In genomic region chr17:41264512-41265222, GRCm38 (mm10) we compare ENCODE assay signal across 21 mouse cellular contexts.
A peak's percentile ranks its signal among the peaks of the same experiment; 100 is the strongest.
DNase-seq lines count a peak whose midpoint lies in the region; ATAC-seq and TF ChIP-seq lines count a peak whose summit lies in the region.
"Had no signal": no experiment of that assay in that cellular context is flagged by ENCODE, and none has a peak within 500 bp of the region (broad histone marks: within the 10 kb centered on the region; RNA-seq: fewer than 3 reads in every experiment).

No protein-coding gene starts in this region.

- no peak for TF ChIP-seq CTCF in brain, embryonic 14.5 days (IDR thresholded peaks at IDR 0.05; ENCODE audit: borderline replicate concordance, extremely low read depth, insufficient read depth, insufficient read length)

- H3K4me2 ChIP-seq in hindbrain, embryonic 16.5 days (ENCODE audit: low read length), result no peak overlapping the region
- no peak overlapping the region for H3K4me2 ChIP-seq in hindbrain, embryonic 14.5 days (replicated peaks)
- no peak overlapping the region for H3K4me2 ChIP-seq in forebrain, embryonic 16.5 days (ENCODE audit: low read length)
- H3K4me2 ChIP-seq: heart, embryonic 12.5 days; hindbrain, embryonic 15.5 days had no signal

- H3K4me1 ChIP-seq in hindbrain, embryonic 16.5 days (ENCODE audit: control insufficient read depth, insufficient read depth, low read depth, low read length), result no peaks in the 10 kb centered on the region
- no peaks in the 10 kb centered on the region for H3K4me1 ChIP-seq in hindbrain, embryonic 14.5 days (replicated peaks; ENCODE audit: control insufficient read depth, insufficient read depth, low read length)
- H3K4me1 ChIP-seq in forebrain, embryonic 16.5 days (replicated peaks; ENCODE audit: control insufficient read depth, insufficient read depth, low read length), result no peaks in the 10 kb centered on the region
- H3K4me1 ChIP-seq: embryonic facial prominence, embryonic 10.5 days; heart, embryonic 12.5 days; hindbrain, embryonic 10.5 days; hindbrain, embryonic 15.5 days had no signal

- no peak overlapping the region for H3K27ac ChIP-seq in hindbrain, embryonic 16.5 days (ENCODE audit: low read depth, low read length)
- no peak overlapping the region for H3K27ac ChIP-seq in hindbrain, embryonic 14.5 days
- no peak overlapping the region for H3K27ac ChIP-seq in forebrain, embryonic 16.5 days (ENCODE audit: low read length)
- H3K27ac ChIP-seq: embryonic facial prominence, embryonic 10.5 days; hindbrain, embryonic 10.5 days; hindbrain, embryonic 15.5 days had no signal

- no peak for DNase-seq in hindbrain, embryonic 14.5 days (ENCODE audit: low spot score)
- peak; percentile 28 for DNase-seq in R1 (ENCODE audit: low read depth, low spot score)
- peak; percentile 58 for DNase-seq in brain, embryonic 14.5 days (ENCODE audit: low read depth)
- no peak for DNase-seq in ovary, adult 18-20 months (ENCODE audit: low spot score)
- DNase-seq in adrenal gland, postnatal 4 days (ENCODE audit: low spot score in 2 of 2), result no peak
- DNase-seq: adrenal gland, adult 2 months; adrenal gland, postnatal 25 days; cerebellum, adult 18-20 months; cerebellum, adult 9-11 months; cerebellum, postnatal 36 days; gastrocnemius, postnatal 14 days had no signal

- 0 out of 2 replicates have a peak, but pooled peaks have one; percentile 52 for ATAC-seq in hindbrain, embryonic 16.5 days
- no peak; the same call in 1 of the 2 replicates for ATAC-seq in hindbrain, embryonic 14.5 days (ENCODE audit: low FRiP score)
- ATAC-seq in forebrain, embryonic 16.5 days, result peak; percentile 93
- ATAC-seq: inflammation-experienced regulatory T-cells, adult 6 months; intestine, postnatal 0 days; Patski had no signal

- WGBS in hindbrain, embryonic 16.5 days, result 66% methylated on average over 4 of the region's 4 CpGs
- WGBS in hindbrain, embryonic 14.5 days, result 57% methylated on average over 4 of the region's 4 CpGs
- 40% methylated on average over 4 of the region's 4 CpGs for WGBS in forebrain, embryonic 16.5 days

- H3K4me3 ChIP-seq in hindbrain, embryonic 16.5 days (ENCODE audit: low read length), result no peak overlapping the region
- H3K4me3 ChIP-seq in hindbrain, embryonic 14.5 days (replicated peaks; ENCODE audit: low read length), result no peak overlapping the region
- H3K4me3 ChIP-seq in forebrain, embryonic 16.5 days (replicated peaks; ENCODE audit: low read length), result no peak overlapping the region
- H3K4me3 ChIP-seq: embryonic facial prominence, embryonic 10.5 days; heart, embryonic 12.5 days; hindbrain, embryonic 10.5 days; hindbrain, embryonic 15.5 days had no signal

- H3K9me3 ChIP-seq in hindbrain, embryonic 16.5 days (ENCODE audit: control insufficient read depth, low read length), result no peaks in the 10 kb centered on the region
- H3K9me3 ChIP-seq in hindbrain, embryonic 14.5 days (ENCODE audit: control insufficient read depth, low read length), result no peaks in the 10 kb centered on the region
- no peaks in the 10 kb centered on the region for H3K9me3 ChIP-seq in forebrain, embryonic 16.5 days (ENCODE audit: control insufficient read depth, low read length)
- H3K9me3 ChIP-seq: embryonic facial prominence, embryonic 10.5 days; heart, embryonic 12.5 days; hindbrain, embryonic 10.5 days; hindbrain, embryonic 15.5 days had no signal

- no peaks in the 10 kb centered on the region for H3K36me3 ChIP-seq in hindbrain, embryonic 16.5 days (ENCODE audit: control insufficient read depth, insufficient read depth, low read length)
- H3K36me3 ChIP-seq in hindbrain, embryonic 14.5 days (replicated peaks; ENCODE audit: control insufficient read depth, insufficient read depth), result no peaks in the 10 kb centered on the region
- H3K36me3 ChIP-seq in forebrain, embryonic 16.5 days (ENCODE audit: control insufficient read depth, insufficient read depth), result no peaks in the 10 kb centered on the region
- H3K36me3 ChIP-seq: embryonic facial prominence, embryonic 10.5 days; heart, embryonic 12.5 days; hindbrain, embryonic 10.5 days; hindbrain, embryonic 15.5 days had no signal

- no peak for TF ChIP-seq POLR2A in brain, embryonic 14.5 days (IDR thresholded peaks at IDR 0.05; ENCODE audit: borderline replicate concordance, extremely low read depth, insufficient read depth, insufficient read length, poor library complexity, severe bottlenecking)

- no peaks in the 10 kb centered on the region for H3K27me3 ChIP-seq in hindbrain, embryonic 16.5 days (replicated peaks; ENCODE audit: control insufficient read depth, insufficient read depth, low read length)
- H3K27me3 ChIP-seq in hindbrain, embryonic 14.5 days (ENCODE audit: control insufficient read depth, insufficient read depth, low read length), result no peaks in the 10 kb centered on the region
- H3K27me3 ChIP-seq in forebrain, embryonic 16.5 days (replicated peaks; ENCODE audit: control insufficient read depth, insufficient read depth, low read length), result no peaks in the 10 kb centered on the region
- H3K27me3 ChIP-seq: CH12.LX; heart, embryonic 12.5 days; hindbrain, embryonic 15.5 days; Patski had no signal

- no peak overlapping the region for H3K9ac ChIP-seq in hindbrain, embryonic 16.5 days (ENCODE audit: low read depth, low read length)
- H3K9ac ChIP-seq in hindbrain, embryonic 14.5 days, result no peak overlapping the region
- no peak overlapping the region for H3K9ac ChIP-seq in forebrain, embryonic 16.5 days (replicated peaks; ENCODE audit: low read depth, low read length)
- H3K9ac ChIP-seq: heart, embryonic 12.5 days; hindbrain, embryonic 15.5 days had no signal

Comparison
In these comparisons a context has a peak if more than half of its experiments do, and no peak if none do; other contexts are left out.
1. DNase-seq: peak in R1 (single experiment) and brain, embryonic 14.5 days (single experiment); none in hindbrain, embryonic 14.5 days (single experiment), ovary, adult 18-20 months (single experiment) and adrenal gland, postnatal 4 days (0 of 2).